Mouse (Mus musculus): ENCODE measurements around the gene Grik2.
A peak's percentile ranks its signal among the peaks of the same experiment; 100 is the strongest.

Gene Grik2

GRCm38 (mm10) chr10:49788381-49788906 is at the start of gene Grik2:
Grik2 (minus strand) TSS chr10:49788766.
- DNase-seq (ENCODE audit: low spot score in 2 of 2), result peak in 1 of 2 experiments; percentile 8

GRCm38 (mm10) chr10:49834392-49834791 is 45.8 kb upstream of the Grik2 start:
- no peak for DNase-seq (ENCODE audit: low spot score in 2 of 2)

DNA sequence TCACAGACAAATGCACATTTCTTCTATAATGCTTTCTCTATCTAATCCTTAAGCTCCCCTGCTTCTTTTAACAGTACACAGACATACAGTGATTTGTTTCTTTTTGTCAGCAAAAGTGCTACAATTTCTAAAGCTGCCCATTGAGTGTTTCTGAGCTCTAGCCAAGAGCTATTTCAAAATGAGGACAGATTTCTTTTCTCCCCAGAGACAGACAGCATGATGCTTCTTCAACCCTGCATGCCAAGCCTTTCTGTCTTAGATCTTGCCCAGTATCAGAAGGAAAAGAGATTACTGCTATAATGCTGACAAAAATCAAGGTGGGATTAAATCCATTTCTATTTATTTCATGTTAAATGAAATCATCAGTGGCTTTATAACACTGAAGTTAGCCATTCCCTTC is 18.7 kb upstream of the Grik2 start:
- DNase-seq (ENCODE audit: low spot score in 2 of 2), result no peak

- no peak for DNase-seq (ENCODE audit: low spot score in 2 of 2)
Measured at GRCm38 (mm10) chr10:49801001-49801400, 12.4 kb upstream of the Grik2 start.

DNA sequence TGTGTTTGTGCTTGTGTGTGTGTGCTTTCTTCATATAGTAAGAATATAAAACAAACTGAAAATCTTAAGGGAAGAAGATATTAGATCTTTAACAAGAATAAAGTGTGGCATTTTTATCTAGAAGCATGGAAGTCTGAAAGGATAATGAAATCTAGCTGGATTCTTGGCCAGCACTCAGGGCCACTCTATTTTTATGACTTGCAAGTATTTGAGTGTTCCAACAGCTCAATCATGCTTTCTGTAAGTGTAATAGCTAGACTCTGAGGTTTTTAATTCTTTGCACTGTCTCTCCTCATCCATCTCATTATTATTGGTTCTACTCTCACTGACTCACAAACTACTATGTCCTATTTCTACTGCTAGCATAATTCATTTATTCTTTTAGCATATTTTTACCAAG is 5.6 kb upstream of the Grik2 start:
- DNase-seq (ENCODE audit: low spot score in 2 of 2), result no peak

GRCm38 (mm10) chr10:49790326-49790725 is 1.8 kb upstream of the Grik2 start:
- no peak for DNase-seq (ENCODE audit: low spot score in 2 of 2)

- no peak for DNase-seq (ENCODE audit: low spot score in 2 of 2)
Measured at GRCm38 (mm10) chr10:49789711-49790110, 1.1 kb upstream of the Grik2 start.

- DNase-seq (ENCODE audit: low spot score in 2 of 2), result no peak
Measured at GRCm38 (mm10) chr10:49788914-49789313, 348 bp upstream of the Grik2 start.

GRCm38 (mm10) chr10:49786630-49787029 is 1.9 kb downstream of the Grik2 start:
- no peak for DNase-seq (ENCODE audit: low spot score in 2 of 2)

- no peak for DNase-seq (ENCODE audit: low spot score in 2 of 2)
Measured at GRCm38 (mm10) chr10:49785477-49785876, 3.1 kb downstream of the Grik2 start.

DNA sequence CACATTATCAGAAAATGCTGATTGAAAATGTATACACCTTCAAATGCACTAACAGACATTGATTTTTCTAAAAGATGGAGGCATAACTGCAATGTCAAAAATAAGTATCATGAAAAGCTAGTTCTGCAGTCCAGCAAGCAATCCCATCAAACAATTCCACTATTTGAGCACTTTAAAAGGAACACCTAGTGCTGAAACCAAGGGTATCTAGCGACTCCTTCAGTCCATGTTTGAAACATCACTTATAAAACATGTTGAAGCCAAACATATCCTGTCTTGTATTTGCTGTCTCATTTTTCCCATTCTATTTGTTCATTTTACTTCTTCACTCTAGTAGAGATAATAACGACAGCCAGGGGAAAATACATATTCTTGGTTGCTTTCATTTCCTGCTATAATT is 3.7 kb downstream of the Grik2 start:
- no peak for DNase-seq (ENCODE audit: low spot score in 2 of 2)

DNA sequence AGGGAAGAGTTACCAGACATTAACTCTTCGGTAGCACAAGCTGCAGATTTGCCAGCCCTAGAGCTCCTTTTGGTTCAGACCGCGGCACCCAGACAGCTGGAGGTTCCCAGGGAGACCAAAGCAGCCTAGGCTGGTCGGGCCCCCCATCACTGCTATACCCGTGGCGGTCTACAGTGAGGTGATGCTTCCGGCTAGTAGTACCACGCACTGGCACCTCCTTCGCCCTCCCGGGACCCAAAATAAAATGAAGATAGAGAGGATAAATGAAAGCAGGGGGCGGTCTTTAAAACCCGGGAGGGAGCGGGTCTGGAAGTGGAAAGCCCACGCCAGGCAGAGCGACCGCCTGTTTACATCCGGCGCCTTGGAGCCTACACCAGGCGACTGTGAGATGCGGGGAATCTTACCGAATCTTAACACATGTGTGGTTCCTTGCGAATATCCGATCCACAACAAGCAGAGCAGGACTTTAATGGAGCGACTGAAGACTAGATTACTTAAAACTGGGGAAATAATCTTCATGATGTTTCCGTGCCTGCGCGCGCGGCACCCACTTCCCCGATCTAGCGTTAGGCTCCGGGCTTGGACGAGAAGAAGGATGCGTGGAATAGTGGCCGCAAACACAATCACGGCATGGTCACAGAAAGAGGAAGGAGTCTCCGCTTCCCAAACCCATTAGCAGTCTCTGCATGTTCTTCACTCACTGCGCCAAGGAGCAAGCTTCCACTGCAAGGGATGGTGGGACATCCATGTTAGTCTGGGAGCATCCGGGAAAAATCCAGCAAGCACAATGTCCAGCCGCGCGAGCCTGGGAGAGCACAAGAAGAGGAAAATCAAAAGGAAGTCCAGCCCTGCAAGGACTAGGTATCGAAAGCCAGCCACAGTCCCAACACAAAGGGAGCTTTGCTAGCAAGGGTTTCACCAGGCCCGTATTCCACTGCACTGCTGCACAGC is 5.5 kb downstream of the Grik2 start:
- DNase-seq (ENCODE audit: low spot score in 2 of 2), result no peak

DNA sequence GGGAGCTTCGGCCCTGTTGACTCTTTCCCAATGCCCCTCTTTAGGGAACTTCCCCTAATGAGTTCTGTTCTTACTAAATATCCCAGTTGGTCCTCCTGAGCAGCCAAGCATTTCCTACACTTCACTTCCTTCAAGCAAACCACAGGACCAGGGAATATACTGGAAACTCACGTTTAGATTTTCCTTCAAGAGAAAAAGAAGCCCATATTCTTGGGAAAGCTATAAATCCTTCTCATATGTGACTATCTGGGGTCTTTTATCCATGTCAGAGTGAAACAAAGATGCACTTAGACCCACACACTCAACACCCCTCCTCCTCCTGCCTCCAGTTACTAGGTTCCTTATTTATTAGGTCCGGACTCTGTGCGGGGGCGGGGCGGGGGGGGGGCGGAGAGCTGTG is 6.5 kb downstream of the Grik2 start:
- DNase-seq (ENCODE audit: low spot score in 2 of 2), result no peak

DNA sequence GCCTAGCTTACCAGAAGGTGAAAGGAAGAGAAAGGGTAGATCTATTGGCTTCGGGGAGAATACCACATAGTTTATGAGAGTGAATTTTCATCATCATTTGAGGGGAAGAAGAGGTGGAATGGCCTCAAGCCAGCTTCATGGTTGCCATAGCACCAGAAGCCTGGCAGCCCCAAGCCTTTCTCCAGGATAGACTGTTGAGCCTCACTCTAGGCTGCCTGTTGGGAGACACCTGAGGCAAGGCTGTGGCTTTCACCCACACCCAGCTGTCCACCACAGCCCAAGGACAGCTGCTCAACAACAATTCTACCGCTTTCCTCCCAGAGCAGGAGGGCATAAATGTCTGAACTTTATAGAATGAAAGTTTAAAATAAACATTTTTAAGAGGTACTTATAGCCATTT is 8.1 kb downstream of the Grik2 start:
- no peak for DNase-seq (ENCODE audit: low spot score in 2 of 2)

DNA sequence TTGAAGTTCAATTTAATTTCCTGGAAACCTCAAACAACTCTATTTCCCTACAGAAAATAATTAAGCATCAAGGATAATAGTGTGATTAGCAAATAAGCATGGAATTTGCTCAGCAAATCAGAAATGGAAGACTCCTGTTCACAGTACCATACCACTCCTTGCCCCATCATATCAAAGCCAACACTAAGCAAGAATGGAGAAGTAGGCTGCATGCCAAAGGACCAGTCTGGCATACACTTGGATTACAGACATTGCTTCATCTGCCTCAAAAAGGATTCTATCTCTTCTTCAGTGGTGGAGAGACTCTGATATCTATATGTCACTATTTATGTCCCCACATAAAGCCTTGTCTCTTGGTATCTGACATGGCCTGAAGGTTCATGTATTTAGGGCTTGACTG is 19.7 kb downstream of the Grik2 start:
- DNase-seq (ENCODE audit: low spot score in 2 of 2), result no peak

GRCm38 (mm10) chr10:49767556-49767955 is 21.0 kb downstream of the Grik2 start:
- DNase-seq (ENCODE audit: low spot score in 2 of 2), result no peak

DNA sequence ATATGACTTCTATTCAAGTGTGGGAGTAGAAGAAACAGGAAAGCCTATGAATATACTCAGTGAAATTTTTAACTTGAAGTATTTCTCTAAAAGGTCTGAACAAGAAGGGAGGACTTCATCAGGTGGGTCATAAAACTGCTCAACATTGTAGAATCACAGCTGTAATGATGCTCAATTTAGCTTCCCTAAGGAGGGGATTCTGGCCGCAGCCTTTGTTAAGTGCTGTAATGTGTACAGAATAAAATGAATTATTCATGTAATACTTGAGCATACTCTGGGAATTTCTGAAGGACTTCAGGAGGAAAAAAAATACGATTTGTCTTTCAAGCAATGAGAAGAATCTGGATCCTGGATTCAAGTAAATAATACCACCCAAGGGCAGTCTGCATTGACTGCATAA is 26.0 kb downstream of the Grik2 start:
- DNase-seq (ENCODE audit: low spot score in 2 of 2), result no peak

- no peak for DNase-seq (ENCODE audit: low spot score in 2 of 2)
Measured at GRCm38 (mm10) chr10:49751769-49752168, 36.8 kb downstream of the Grik2 start.

DNA sequence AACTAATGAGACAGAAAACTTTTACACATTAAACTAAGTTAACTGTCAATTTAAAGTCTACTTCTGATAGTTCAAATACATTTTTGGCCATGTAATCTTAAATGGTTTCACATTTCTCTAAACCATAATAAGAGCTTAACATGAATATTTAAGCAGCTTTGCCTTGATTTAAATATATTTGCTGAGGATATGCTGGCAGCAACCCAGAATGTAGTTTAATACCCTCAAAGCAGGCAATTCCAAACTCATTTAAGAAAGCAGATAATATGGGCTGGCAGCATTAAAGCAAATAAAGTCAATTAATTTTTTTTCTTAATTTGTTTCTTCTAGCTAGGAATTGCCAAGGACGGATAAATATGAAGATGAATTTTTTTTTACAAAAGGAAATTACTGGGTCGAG is 56.7 kb downstream of the Grik2 start:
- DNase-seq (ENCODE audit: low spot score in 2 of 2), result no peak

- DNase-seq (ENCODE audit: low spot score in 2 of 2), result no peak
Measured at GRCm38 (mm10) chr10:49723706-49724105, 64.9 kb downstream of the Grik2 start.

GRCm38 (mm10) chr10:49716856-49717255 is 71.7 kb downstream of the Grik2 start:
- no peak for DNase-seq (ENCODE audit: low spot score in 2 of 2)

- no peak for DNase-seq (ENCODE audit: low spot score in 2 of 2)
Measured at GRCm38 (mm10) chr10:49709748-49710147, 78.8 kb downstream of the Grik2 start.

GRCm38 (mm10) chr10:49704446-49704845 is 84.1 kb downstream of the Grik2 start:
- DNase-seq (ENCODE audit: low spot score in 2 of 2), result no peak
